Mouse (Mus musculus) left cerebral cortex, adult 11 months (tissue): ENCODE results near the gene Il23a.
"Not testable (repeated sequence)": the region's sequence is repeated elsewhere in the genome, so short reads cannot be mapped to it uniquely, and the experiment has no call there.

Source experiments
- DNase-seq: peaks from one replicate; pipeline ENCODE4 v3.0.0; 2022; ENCODE audit warnings: low spot score

The Il23a gene

DNA sequence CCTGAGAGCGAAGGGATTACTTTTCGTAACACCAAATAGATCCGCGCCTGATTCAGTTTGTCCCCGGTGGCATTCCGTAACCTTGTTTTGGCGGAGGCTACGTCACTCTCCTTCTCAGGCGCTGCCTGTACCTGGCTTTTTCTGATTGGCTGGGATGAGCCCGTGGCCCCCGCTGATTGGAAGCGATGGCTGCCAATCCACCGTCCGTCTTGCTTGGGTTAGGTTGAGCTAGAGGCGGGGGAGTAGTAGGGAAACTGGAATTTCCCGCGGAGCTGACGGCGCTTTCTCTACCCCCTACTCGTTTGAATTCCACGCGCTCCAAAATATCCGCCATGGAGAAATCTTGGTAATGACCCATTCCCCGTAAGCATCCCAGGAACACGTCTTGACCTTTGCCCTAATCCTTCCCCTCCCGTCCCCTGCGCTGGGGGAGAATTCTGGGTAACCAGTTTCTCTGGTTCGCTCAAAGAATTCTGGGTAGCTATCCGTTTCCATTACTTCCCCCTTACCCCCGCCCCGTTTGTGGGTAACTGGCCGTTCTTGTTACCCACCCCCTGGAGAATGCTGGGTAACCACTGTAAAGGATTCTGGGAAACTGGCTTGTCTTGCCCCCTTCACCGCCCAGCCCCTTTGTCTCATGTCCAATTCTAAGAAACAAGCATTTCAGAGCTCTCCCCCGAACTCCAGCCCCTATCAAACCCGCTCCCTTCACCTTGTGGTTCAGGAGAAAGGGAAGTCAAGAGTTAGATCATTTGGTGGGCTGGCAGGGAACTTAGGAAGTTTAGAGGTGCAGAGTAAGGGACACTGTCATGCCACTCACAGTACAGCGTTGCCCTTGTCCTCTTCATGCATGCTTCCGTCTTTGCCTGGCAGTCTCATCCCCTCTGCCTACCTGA is 4.8 kb upstream of the Il23a start, which contains the start of gene Pan2:
Gene Pan2 (plus strand): TSS at position 210 of the 896 bp plus-strand sequence.
- DNase-seq, result peak; percentile 97

DNA sequence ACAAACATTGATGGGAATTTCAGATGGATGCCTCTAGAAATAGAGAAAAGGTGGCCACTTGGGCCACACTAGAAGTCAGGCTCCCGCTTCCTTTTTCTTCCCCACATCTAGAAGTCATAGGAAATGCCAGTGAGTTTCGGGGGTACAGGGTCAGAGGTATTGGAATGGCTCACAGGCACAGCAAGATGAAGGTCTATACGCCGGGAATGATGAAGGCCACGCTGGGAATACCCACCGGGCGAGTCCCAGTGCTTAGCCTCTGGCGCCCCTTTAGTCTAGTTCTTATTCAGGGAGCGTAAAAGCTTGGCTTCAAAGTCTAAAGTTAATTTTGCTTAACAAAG is 4.2 kb upstream of the Il23a start:
- no peak for DNase-seq

DNA sequence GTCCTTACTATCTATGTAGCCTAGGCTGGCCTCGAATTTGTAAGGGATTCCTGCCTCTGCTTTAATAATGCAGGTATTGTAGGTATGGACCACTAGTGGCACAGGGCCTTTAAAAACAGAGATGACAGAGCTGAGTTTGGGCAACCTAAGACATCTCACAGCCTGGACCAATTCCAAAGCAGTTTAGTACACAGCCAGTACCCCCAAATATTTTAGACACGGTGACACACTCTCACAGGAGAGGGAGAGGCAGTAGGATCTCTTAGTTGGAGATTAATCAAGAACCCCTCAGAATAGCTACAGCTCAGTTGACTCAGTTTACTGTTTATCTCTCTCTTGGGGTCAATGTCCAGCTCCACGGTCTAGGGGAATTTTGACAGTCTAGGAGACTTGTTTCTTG is 3.8 kb upstream of the Il23a start:
- DNase-seq, result no peak

DNA sequence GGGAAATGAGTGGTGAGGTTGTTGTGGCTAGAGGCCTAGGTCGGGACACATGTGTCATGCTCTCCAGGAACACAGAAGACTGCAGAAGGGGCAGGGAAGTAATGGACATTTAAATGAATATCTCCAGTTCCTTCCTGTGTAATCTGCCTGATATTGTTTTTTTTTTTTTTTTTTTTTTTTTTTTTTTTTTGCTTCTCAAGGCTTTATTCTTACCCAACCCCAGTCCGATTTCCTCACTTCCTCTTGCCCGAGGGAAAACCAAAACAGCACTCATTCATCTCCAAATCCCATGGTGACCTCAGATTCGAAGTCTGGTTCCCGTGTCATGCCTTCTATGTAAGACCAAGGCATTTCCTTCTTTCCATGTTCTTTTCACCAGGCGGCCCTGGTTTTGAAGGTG is 309 bp downstream of the Il23a start:
- no peak for DNase-seq

DNA sequence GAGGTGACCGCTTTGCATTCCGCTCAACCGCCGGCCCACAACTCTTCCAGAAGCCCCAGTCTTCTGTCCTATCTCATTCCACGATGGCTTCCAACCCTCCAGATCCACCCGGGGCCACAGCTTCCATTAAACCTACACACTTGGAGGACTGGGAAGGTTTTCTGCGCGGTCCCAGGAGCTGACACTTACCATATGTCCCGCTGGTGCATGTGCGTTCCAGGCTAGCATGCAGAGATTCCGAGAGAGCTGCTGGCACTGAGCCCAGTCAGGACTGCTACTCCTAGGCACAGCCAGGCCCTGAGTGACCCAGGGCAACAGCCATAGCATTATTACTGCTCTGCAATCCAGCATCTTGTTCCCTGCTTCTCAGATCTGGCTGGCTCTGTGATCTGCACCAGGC is 930 bp downstream of the Il23a start:
- DNase-seq, result no peak

DNA sequence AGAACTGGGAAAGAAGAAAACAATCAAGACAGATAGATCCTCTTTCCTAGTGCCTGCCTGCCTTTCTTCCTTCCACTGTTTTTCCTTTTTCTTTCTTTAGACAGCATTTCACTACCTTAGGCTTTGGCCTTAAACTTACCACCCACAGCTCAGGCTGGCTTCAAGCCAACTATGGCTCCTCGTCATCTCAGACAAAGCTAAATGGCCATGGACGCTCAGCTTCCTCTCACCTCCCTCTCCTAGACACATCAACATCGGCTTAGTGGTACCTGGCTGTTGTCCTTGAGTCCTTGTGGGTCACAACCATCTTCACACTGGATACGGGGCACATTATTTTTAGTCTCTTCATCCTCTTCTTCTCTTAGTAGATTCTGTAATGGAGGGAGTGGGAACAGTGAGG is 1.3 kb downstream of the Il23a start:
- DNase-seq, result no peak

DNA sequence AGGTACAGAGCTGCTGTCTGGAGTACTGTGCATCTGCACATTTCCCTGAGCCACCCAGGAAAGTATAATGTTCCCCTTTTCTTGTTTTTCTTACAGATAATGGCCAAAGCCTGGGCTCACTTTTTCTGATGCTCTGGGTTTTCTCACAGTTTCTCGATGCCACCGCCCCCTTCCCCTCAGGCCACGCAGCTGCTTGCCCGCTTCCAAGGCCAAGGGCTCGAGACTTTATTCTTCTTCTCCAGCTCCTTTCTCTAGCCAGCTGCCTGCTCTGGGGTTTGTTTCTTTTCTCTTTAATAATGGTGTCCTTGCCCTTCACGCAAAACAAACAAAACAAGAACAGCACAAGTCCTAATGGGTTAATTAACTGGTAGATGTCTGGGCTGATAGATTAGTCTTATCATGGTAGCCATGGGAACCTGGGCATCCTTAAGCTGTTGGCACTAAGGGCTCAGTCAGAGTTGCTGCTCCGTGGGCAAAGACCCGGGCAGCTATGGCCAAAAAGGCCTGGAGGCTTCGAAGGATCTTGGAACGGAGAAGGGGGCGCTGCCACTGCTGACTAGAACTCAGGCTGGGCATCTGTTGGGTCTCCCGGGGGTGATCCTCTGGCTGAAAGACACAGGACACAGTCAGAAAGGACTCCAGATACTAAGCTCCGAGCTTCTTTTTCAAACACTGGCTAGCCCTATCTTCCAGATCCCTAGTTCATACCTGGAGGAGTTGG is 2.0 kb downstream of the Il23a start:
- no peak for DNase-seq

DNA sequence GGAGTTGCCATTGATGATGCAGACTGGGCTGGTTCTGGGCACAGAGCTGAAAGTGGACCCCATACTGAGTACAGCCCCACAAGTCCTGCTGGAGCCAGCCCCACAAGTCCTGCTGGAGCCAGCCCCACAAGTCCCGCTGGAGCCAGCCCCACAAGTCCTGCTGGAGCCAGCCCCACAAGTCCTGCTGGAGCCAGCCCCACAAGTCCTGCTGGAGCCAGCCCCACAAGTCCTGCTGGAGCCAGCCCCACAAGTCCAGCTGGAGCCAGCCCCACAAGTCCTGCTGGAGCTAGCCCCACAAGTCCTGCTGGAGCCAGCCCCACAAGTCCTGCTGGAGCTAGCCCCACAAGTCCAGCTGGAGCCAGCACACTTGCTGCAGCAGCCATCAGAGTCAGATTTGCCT is 8.0 kb downstream of the Il23a start:
- DNase-seq, result not testable (repeated sequence)

DNA sequence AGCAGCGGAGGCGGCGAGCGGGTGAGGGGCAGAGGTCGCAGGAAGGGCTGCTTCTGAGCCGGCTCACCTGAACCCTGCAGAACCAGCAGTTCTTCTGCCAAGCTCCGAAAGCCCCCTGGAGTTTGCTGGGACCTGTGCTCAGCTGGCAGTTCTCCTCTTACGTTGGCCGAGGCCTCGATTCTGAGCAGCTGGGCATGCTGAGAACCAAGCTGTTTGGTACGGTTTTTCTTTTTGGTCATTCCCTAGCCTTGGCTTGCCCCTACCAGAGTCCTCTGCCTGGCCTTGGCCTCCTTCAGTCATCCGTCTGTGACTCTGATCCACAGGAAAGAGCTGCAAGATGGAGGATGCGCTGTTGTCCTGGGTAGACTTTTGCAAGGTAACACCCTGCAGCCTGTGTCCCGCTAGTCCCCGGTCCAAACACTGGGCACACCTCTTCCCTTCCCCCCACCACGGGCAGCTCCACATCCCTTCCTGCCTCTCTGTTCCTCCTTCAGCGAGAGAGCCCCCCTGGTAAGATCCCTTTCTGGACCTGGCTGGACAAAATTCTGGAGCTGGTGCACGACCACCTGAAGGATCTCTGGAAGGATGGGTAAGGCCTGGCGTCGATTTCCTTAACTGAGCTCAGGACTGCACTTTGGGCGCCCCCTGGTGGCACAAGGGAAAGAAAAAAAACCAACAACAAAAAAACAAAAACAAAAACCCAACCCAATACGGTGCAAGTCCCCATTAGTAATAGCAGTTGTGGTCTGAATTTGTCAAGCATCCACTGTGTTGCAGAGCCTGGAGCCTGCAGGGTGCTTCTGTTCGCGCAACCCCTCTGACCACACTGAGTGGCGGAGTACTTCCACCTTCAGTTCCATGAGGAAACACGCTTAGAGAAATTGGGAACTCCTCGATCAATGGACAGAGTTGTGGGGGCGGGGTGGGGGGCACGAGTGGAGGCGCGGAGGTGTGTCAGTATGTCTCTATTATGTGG is 14.7 kb downstream of the Il23a start:
- DNase-seq, result no peak

DNA sequence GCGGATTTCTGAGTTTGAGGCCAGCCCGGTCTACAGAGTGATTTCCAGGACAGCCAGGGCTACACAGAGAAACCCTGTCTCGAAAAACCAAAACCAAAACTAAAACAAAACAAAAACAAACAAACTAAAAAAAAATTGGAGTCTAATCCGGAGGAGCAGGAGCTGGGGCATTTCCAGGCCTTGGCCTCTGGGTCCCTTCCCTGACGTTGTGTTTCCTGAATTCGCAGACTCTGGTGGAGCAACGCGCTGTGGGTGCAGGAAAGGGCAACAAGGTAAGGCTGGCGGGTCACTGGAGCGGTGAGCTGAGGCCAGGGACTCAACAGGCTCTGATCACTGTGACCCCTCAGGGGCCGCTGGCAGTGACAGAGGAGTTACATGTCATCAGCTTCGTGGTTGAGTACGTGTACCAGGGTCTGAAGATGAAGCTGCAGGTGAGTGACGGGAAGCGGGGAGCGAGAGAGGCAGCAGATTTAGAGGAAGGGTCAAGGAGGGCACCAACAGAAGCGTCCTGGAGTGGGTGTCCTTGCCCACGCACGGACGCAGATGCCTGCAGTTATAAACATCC is 15.6 kb downstream of the Il23a start:
- DNase-seq, result no peak

DNA sequence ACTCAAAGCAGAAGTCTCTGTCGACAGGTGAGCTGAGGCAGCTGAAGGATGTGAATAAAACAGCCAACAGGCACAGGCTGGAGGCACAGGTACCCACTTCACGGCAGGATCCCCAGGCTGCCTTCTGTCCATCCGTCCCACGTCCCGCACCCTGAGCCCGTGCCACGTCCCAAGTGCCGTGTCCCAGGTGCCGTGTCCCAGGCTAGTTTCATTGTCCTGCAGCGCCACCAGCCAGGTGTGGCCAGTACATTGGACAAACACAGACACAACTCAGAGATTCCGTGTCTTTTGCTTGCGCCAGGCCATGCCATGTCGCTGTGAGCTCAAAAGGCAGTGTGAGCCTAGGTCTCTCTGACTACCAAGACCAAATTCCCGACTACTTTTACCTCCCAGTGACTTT is 16.9 kb downstream of the Il23a start:
- no peak for DNase-seq

DNA sequence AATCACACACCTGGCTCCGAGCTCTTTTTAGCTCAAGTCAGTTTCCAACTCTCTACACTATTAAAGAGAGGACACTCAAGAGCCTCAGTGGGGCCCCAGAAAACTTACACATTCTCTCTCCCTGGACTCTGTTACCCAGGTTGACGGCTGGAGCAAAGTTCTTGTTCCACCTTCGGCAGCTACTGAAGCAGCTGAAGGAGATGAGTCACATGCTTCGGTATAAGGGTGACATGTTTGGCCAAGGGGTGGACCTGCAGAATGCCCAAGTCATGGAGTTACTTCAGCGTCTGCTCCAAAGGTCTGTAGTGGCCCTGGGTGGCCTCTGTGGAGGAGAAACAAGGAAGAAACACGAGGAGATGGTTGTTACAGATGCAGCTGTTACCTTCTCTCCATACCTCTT is 17.6 kb downstream of the Il23a start:
- DNase-seq, result no peak

DNA sequence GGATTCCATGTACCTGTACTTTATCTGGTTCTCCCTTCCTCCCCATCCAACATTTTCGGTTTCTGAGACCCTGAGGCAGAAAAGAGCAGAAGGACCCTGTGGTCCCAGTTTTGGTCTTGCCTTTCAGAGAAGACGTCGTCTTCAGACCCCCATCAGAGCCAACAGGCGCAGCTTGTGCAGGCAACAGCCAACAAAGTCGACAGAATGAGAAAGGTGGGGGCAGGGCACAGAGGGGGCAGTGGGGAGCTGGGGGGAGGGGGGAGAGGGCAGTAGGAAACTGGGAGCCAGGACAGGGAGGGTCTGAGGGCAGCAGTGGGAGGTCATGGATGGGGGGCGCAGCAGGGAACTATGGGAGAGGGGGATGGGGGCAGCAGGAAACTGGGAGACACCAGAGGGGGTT is 20.4 kb downstream of the Il23a start:
- no peak for DNase-seq

DNA sequence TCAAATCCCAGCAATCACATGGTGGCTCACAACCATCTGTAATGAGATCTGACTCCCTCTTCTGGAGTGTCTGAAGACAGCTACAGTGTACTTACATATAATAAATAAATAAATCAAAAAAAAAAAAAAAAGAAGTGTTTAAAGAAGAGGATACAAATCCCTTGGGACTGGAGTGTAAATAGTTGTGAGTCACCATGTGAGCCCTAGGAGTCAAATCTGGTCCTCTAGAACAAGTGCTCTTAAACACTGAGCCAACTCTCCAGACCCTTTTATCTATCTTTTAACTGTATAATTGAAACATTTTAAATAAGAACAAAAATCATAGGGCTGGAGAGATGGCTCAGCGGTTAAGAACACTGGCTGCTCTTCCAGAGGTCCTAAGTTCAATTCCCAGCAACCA is 23.2 kb downstream of the Il23a start:
- not testable (repeated sequence) for DNase-seq

DNA sequence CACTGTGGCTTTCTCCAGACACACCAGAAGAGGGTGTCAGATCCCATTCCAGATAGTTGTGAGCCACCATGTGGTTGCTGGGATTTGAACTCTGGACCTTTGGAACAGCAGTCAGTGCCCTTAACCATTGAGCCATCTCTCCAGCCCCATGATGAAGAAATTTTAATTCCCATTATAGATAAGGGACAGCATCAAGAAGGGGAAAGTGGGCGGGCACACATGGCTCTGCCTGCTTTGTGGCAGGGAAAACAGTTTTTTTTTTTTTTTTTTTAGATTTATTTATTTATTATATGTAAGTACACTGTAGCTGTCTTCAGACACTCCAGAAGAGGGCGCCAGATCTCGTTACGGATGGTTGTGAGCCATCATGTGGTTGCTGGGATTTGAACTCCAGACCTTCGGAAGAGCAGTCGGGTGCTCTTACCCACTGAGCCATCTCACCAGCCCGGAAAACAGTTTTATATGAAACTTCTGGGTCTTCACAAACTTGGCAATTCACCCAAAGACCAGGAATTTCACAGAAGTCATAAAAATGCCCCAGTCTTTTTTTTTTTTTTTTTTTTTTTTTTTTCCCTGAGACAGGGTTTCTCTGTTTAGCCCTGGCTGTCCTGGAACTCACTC is 25.6 kb downstream of the Il23a start:
- not testable (repeated sequence) for DNase-seq

DNA sequence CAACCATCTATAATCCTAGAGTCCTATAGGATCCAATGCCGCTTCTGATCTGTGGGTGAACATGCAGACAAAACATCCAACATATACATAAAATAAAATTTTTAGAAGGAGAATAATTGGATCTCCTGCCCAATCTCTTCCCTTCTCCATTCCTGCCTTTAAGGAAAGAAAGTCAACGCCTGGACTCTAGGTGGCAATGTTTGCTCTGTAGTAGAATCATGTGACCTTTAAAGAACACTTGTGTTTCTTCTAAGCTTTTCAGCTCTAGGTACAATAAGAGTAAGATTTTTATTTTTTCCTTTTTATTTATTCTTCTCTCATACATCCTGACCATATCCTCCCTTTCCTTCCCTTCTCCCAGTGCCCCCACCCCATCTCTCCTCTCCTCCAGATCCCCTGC is 26.7 kb downstream of the Il23a start:
- DNase-seq, result no peak

DNA sequence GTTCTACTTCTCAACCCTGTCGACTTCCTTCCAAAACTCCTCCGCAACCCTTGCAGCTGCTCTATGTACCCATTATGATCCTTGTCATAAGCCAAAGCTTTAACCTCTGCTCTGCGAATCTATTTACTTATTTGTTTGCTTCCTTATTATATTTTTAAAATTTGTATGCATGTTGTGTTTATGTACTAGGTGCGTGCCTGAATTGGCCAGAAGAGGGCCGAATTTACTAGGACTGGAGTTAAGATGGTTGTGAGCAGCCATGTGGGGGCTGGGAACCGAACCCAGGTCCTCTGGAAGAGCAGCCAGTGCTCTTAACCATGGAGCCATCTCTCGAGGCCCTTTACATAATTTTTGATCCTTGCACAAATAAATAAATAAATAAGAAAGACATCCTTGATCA is 27.7 kb downstream of the Il23a start:
- no peak for DNase-seq

DNA sequence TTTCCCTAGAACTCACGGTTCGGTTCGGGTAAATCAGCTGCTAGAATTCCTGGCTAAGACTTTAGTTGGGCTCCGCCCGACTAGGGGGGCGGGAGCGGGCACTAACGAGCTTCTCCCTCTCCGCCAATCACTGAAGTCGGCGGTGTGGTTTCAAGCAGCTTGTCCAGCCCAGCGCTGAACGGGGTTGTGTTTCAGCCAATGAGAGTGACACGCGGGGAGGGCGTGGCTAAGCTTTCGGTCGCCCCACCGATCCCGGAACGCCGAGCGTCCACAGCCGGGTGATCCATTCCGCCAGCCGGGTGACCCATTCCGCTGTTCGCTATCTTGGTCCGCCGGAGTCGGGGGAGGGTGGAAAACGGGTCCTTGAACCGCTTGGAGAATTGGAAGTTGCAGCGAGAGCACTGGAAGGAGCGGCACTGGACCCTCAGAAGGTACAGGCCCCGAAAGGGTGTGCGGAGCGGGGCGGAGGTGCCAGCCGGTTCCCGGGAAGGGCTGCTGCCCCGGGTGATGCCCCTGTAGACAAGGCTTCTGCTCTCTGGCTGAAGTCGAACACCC is 28.2 kb downstream of the Il23a start, which contains the start of gene Stat2:
Gene Stat2 (plus strand): TSS at position 273 of the 555 bp plus-strand sequence.
- DNase-seq, result peak; percentile 96

DNA sequence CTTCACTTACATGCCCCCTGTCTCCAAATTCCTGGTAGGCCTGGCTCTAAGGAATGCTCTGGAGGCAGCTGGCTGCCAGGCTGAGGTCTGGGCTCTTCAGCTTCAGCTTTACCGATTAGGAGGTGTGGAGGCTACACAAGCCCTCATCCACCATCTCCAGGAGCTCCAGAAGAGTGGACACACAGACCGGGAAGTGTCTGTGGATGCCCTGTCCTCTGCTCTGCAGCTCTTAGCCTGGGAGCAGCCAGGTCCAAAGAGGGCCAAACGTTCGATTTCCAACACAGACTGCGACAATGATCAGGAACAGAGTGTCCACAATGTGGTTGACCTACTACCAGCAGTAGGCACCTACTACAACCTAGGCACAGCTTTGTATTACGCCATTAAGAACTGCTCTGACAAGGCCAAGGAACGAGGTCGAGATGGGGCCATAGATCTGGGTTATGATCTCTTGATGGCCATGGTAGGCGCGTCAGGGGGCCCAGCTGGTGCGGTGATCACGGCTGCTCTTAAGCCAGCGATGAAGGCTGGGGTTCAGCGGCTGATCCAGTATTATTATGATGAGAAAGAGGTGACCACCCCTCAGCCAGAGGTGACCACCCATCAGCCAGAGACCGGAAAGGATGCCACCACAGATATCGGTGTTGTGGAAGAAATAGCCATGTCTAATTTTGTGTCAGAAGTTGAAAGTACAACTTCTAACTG is 29.2 kb downstream of the Il23a start:
- DNase-seq, result no peak

DNA sequence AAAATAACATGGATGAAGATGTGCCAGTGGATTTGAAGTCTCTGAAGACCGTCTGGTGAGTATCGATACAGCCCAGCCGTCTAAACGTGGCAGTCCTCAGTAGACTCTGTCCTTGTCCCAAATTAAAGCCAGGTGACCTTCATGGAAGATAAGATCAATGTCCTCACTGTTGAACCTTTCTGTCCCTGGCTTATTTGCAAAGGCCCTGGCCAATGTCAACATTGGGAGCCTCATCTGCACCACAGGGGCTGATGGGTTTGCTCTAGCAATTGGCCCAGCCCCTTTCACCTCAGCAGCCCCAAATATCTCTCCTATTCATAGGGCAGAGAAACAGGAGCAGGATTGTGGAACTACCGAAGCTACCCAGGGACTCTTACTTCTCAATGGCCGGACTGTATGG is 30.2 kb downstream of the Il23a start, which contains the start of gene Apof:
Gene Apof (plus strand): TSS at position 301 of the 400 bp plus-strand sequence.
- DNase-seq, result no peak
